Mouse (Mus musculus): ENCODE data around the gene Vmn1r83.

Vmn1r83 gene

GRCm38 (mm10) chr7:12329381-12329780, at the start of gene Vmn1r83:
Vmn1r83 (minus strand) TSS chr7:12329481.
- DNase-seq (ENCODE audit: low spot score in 2 of 2) = no peak

- no peak for DNase-seq (ENCODE audit: low spot score in 2 of 2)
These were observed 39.9 kb upstream of the Vmn1r83 start, which contains the start of gene Vmn1r84 for GRCm38 (mm10) chr7:12369173-12369572. Vmn1r84 (minus strand) TSS chr7:12369273.

DNA sequence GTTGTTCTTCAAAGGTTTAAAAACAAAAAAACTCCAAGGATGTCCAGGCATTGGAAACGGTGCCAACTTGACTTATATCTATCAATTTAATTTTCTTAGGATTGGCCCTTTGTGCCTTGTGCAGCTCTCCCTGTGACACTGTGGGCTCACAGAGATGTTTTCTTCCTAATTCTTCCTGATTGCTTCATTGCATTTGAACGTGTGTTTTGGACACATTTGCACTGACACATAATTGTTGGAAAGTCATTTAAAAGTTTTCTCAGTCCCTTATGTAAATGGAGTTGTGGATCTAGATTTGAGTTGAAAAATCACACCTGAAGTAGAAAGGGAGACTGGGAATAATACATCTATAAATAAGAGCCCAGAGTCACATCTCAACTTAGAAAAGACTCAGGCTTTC, 29.2 kb downstream of the Vmn1r83 start, which contains the start of gene Vmn1r82:
Gene Vmn1r82 (plus strand): TSS at position 301 of the 400 bp plus-strand sequence.
- DNase-seq (ENCODE audit: low spot score in 2 of 2) = no peak

Data from thymus, postnatal 10 days (tissue).